Mouse (Mus musculus) layer of hippocampus, postnatal 14 days (tissue): ENCODE measurements around the gene Lrrc56. TPM values are rescaled to one million over a fixed set of nuclear protein-coding genes. Genes with fewer than 3 reads are reported as not detected.

Source experiments
- DNase-seq, 2 experiments: peaks; one replicate each; pipeline ENCODE4 v3.0.0; 2021 to 2022; ENCODE audit warnings: low spot score in 2 of 2, mixed read lengths in 1 of 2
- long read RNA-seq, 2 experiments: library from polyadenylated mRNA; stranded (forward); transcript quantifications; one replicate each; pipeline ENCODE4 v2.0.0; 2021
- total RNA-seq, 2 experiments: library from RNA; stranded (reverse); gene quantifications; 2 replicates each; pipeline ENCODE4 v1.2.3; 2021

Lrrc56 gene
- 1 to 10 TPM; 4.9 to 6.7 TPM for total RNA-seq
- long read RNA-seq, experiment 1, partial matches to known transcripts = 0 of 5 reads
- long read RNA-seq, experiment 1, other reads (novel, unspliced or antisense) = 4 of 5 reads
- long read RNA-seq, experiment 2, partial matches to known transcripts = 1 of 4 reads
- long read RNA-seq, experiment 2, other reads (novel, unspliced or antisense) = 3 of 4 reads

- DNase-seq = peak; percentile 96 to 98
Measured at GRCm38 (mm10) chr7:141193948-141194347, at the start of gene Lrrc56, which contains the start of gene Hras. Gene Lrrc56, plus strand, starts transcription at chr7:141194157. Gene Hras, minus strand, starts transcription at chr7:141194005.

- no peak for DNase-seq
Measured at GRCm38 (mm10) chr7:141144650-141145049, 49.3 kb upstream of the Lrrc56 start.

- no peak for DNase-seq
Measured at GRCm38 (mm10) chr7:141145403-141145802, 48.6 kb upstream of the Lrrc56 start.

- DNase-seq = no peak
Measured at GRCm38 (mm10) chr7:141146043-141146595, 47.8 kb upstream of the Lrrc56 start.

GRCm38 (mm10) chr7:141147044-141147443 lies 46.9 kb upstream of the Lrrc56 start:
- DNase-seq = no peak

- DNase-seq = no peak
Measured at GRCm38 (mm10) chr7:141148639-141149038, 45.3 kb upstream of the Lrrc56 start.

GRCm38 (mm10) chr7:141155362-141155761 lies 38.6 kb upstream of the Lrrc56 start:
- DNase-seq = no peak

- no peak for DNase-seq
Measured at GRCm38 (mm10) chr7:141164397-141164796, 29.6 kb upstream of the Lrrc56 start.

- DNase-seq = no peak
Measured at GRCm38 (mm10) chr7:141164850-141165249, 29.1 kb upstream of the Lrrc56 start.

GRCm38 (mm10) chr7:141167901-141168517 lies 25.9 kb upstream of the Lrrc56 start:
- DNase-seq = no peak

- DNase-seq = peak in 1 of 2 experiments; percentile 31
Measured at GRCm38 (mm10) chr7:141168518-141168953, 25.4 kb upstream of the Lrrc56 start.

GRCm38 (mm10) chr7:141169300-141169699 lies 24.7 kb upstream of the Lrrc56 start:
- DNase-seq = peak in 1 of 2 experiments; percentile 43

- no peak for DNase-seq
Measured at GRCm38 (mm10) chr7:141169866-141170265, 24.1 kb upstream of the Lrrc56 start.

- peak; percentile 94 to 95 for DNase-seq
Measured at GRCm38 (mm10) chr7:141172116-141173006, 21.6 kb upstream of the Lrrc56 start, which contains the start of gene Rnh1. Gene Rnh1, minus strand, starts transcription at chr7:141172857.

GRCm38 (mm10) chr7:141173323-141173850 lies 20.6 kb upstream of the Lrrc56 start:
- DNase-seq = no peak

- no peak for DNase-seq
Measured at GRCm38 (mm10) chr7:141175068-141175467, 18.9 kb upstream of the Lrrc56 start.

GRCm38 (mm10) chr7:141176173-141176572 lies 17.8 kb upstream of the Lrrc56 start:
- peak; percentile 77 to 92 for DNase-seq

- DNase-seq = no peak
Measured at GRCm38 (mm10) chr7:141188194-141188593, 5.8 kb upstream of the Lrrc56 start.

GRCm38 (mm10) chr7:141188733-141189132 lies 5.2 kb upstream of the Lrrc56 start:
- no peak for DNase-seq

- DNase-seq = no peak
Measured at GRCm38 (mm10) chr7:141190220-141190619, 3.7 kb upstream of the Lrrc56 start.

- no peak for DNase-seq
Measured at GRCm38 (mm10) chr7:141191036-141191435, 2.9 kb upstream of the Lrrc56 start.
